Mouse (Mus musculus) lung, embryonic 16.5 days (tissue): ENCODE measurements around the gene Zfp62. TPM values are rescaled to one million over a fixed set of nuclear protein-coding genes. Genes with fewer than 3 reads are reported as not detected.
"Not testable (repeated sequence)": the region's sequence is repeated elsewhere in the genome, so short reads cannot be mapped to it uniquely, and the experiment has no call there.

Source experiments
- ATAC-seq: fragments of 200-750 bp; cut with Nextera tagmentation; 2 replicates; pipeline ENCODE4 v1.8.0; 2017; ENCODE audit warnings: low read depth, mild to moderate bottlenecking, moderate library complexity
- H3K27ac ChIP-seq: fragments of 300-500 bp; sonication (generic); 2 replicates; pipeline ENCODE4 v1.5.1; 2014; ENCODE audit warnings: mild to moderate bottlenecking, control low read depth, low read length
- H3K27me3 ChIP-seq: fragments of 300-500 bp; sonication (generic); 2 replicates; pipeline ENCODE4 v1.6.1; 2014; ENCODE audit warnings: low read depth, low read length, mixed read lengths; ENCODE audit not compliant: control insufficient read depth, insufficient read depth
- H3K36me3 ChIP-seq: fragments of 300-500 bp; sonication (generic); 2 replicates; pipeline ENCODE4 v1.6.1; 2014; ENCODE audit warnings: low read length; ENCODE audit not compliant: control insufficient read depth, insufficient read depth
- H3K4me1 ChIP-seq: fragments of 300-500 bp; sonication (generic); replicated peaks from 2 replicates; pipeline ENCODE4 v1.6.1; 2014; ENCODE audit warnings: low read length, mixed read lengths; ENCODE audit not compliant: control insufficient read depth, insufficient read depth
- H3K4me2 ChIP-seq: fragments of 300-500 bp; sonication (generic); 2 replicates; pipeline ENCODE4 v1.6.1; 2014; ENCODE audit warnings: low read depth, low read length, control low read depth
- H3K4me3 ChIP-seq: fragments of 300-500 bp; sonication (generic); 2 replicates; pipeline ENCODE4 v1.5.1; 2014; ENCODE audit warnings: mild to moderate bottlenecking, low read length, control low read depth
- H3K9ac ChIP-seq: fragments of 300-500 bp; sonication (generic); 2 replicates; pipeline ENCODE4 v1.6.1; 2014; ENCODE audit warnings: low read length, control low read depth
- H3K9me3 ChIP-seq: fragments of 300-500 bp; sonication (generic); 2 replicates; pipeline ENCODE4 v1.6.1; 2016; ENCODE audit warnings: low read length; ENCODE audit not compliant: control insufficient read depth
- WGBS: fragments of 180-500 bp; shearing (Covaris S2); extraction: QIAGEN DNeasy Blood & Tissue Kit; methylation state at CpG from one replicate; pipeline ENCODE4 v1.1.7; 2014; 5-methylcytosine and 5-hydroxymethylcytosine counted together
- polyA plus RNA-seq: library from polyadenylated mRNA; unstranded; fragments of >200 nt; fragmentation: Nextera tagmentation; extraction: Ambion mirVana; gene quantifications from 2 replicates; pipeline ENCODE4 v1.2.1, GENCODE M21; 2015

Zfp62 gene
- polyA plus RNA-seq, 1 experiment from 2014 or later: 38.2 TPM

DNA sequence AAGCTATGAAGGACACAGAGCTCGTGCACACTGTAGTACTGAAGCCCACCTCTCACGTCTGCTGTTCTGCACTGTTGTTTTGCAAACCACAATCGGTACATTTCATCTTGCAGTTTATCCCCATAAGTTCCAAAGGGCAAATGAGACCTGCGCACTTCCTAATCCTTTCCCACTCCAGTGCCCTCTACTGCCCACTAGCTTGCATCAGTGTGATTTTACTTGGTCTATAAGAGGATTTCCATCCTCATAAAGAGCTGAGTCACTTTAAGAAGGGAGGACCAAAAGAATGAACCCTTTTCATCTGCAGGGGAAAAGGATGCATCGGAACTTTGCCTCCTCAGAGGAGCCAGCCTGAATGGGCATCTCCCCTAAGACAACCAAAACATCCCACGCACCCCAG is 16.6 kb upstream of the Zfp62 start:
- 76% methylated on average over 6 of the region's 6 CpGs for WGBS
- Histone ChIP-seq H3K27me3 (no peaks in the 10 kb centered on the region), H3K9ac (no peak overlapping the region), H3K36me3 (no peaks in the 10 kb centered on the region), H3K9me3 (no peaks in the 10 kb centered on the region), H3K4me1 (no peaks in the 10 kb centered on the region; the same call in 1 of the 2 replicates), H3K4me3 (no peak overlapping the region), H3K27ac (no peak overlapping the region), H3K4me2 (no peak overlapping the region)
- ATAC-seq: no peak

DNA sequence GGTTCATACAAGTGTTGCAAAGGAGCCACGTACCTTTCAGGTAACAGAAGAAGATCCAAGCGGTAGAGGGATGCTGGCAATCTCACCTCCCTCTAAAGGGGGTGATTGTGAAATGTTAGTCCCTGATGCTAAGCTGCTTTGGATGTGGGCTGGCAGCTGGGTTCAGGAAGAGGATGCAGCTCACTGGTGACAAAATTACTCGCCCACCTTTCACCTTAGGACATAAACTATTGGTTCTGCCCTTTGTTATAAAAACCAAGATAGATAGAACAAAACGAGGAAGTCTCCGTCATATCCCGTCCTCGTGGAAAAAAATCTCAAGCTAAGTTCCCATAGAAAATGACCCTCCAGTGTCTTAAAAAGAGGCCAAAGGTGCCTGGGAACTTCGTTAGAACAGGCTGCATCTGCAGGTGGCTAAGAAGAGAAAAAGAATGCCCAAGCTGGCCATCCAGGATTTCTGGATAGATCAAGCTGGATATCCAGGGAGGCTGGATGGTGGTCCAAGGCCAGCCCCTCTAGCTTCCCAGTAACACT is 16.1 kb upstream of the Zfp62 start, which contains the start of gene Btnl9:
Btnl9 (minus strand) TSS at position 205 of the 534 bp plus-strand sequence.
- H3K9ac ChIP-seq: no peak within 1 kb of the TSS
- no peaks in the 10 kb centered on the region; the same call in 1 of the 2 replicates for H3K4me1 ChIP-seq
- H3K27ac ChIP-seq: no peak within 1 kb of the TSS
- H3K27me3 ChIP-seq: no peaks in the 10 kb centered on the region
- WGBS: 57% methylated on average over 8 of the region's 8 CpGs
- H3K4me3 ChIP-seq: no peak within 1 kb of the TSS
- no peak for ATAC-seq
- H3K4me2 ChIP-seq: no peak within 1 kb of the TSS
- no peaks in the 10 kb centered on the region for H3K9me3 ChIP-seq
- H3K36me3 ChIP-seq: no peaks in the 10 kb centered on the region

DNA sequence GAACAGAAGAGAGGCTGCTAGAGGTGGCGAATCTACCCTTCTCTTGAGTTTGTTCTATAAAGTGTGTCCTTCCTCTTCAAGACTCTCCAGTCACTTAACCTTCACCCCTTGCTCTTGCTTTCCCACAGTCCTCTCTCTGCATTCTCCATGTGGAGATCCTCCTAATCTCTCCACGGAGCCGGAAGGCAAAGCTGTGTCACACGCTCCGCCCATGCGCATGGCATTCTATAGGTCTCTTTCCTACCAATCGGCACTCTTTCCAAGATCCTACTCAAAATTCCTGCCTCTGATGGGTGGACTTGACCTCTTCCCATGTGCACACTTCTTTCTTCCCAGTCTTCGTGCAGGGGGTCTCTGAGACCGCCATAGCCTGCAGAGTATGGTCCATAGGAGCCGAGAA is 15.4 kb upstream of the Zfp62 start:
- Histone ChIP-seq H3K9ac (no peak overlapping the region), H3K36me3 (no peaks in the 10 kb centered on the region), H3K4me2 (no peak overlapping the region), H3K4me3 (no peak overlapping the region), H3K4me1 (no peaks in the 10 kb centered on the region; the same call in 1 of the 2 replicates), H3K9me3 (no peaks in the 10 kb centered on the region), H3K27ac (no peak overlapping the region), H3K27me3 (no peaks in the 10 kb centered on the region)
- WGBS: 59% methylated on average over 10 of the region's 10 CpGs
- no peak for ATAC-seq

DNA sequence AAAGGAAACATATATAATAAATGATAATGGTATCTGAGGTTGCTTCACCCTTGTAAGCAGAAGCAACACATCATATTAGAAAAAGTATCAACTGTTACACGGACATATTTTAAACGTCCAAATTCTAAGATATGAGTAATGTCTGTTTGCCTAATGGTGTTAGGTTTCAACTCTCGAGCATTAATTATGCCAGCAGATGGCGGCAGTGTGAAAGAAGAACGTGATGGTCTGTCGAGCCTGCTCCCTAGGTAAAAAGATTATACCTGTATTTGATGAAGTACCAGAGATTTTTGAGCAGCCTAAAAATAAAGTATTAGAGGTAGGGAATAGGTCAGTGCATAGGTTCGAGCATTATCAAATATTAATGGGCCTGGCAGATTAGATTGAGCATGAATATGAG is 13.4 kb upstream of the Zfp62 start:
- Histone ChIP-seq H3K9ac (no peak overlapping the region), H3K4me2 (no peak overlapping the region), H3K27me3 (no peaks in the 10 kb centered on the region), H3K4me1 (no peaks in the 10 kb centered on the region; the same call in 1 of the 2 replicates), H3K9me3 (no peaks in the 10 kb centered on the region), H3K36me3 (no peaks in the 10 kb centered on the region), H3K4me3 (no peak overlapping the region), H3K27ac (no peak overlapping the region)
- no peak for ATAC-seq
- under 1% methylated on average over 7 of the region's 7 CpGs for WGBS

DNA sequence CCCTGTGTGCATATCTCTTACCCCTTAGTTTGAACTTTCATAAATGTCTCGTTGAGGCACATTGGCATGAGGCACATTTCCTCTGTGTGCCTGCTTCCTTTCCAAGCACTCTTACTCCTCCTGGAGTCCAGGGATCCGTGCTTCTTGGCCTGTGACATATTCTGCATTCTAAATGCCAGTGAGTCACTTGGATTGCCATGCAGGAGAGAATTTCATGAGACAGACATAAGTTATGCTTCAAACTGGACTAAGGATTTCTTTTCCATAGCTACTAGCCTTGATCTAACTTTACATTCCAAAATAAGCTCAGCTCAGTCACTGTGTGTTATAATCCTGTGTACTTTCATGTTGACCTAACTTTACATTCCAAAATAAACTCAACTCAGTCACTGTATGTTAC is 12.0 kb upstream of the Zfp62 start:
- no peak for ATAC-seq
- H3K4me3 ChIP-seq: no peak overlapping the region
- 25% methylated on average over 2 of the region's 2 CpGs for whole genome bisulfite sequencing
- H3K4me2 ChIP-seq: no peak overlapping the region
- H3K27me3 ChIP-seq: no peaks in the 10 kb centered on the region
- H3K36me3 ChIP-seq: no peaks in the 10 kb centered on the region
- H3K9me3 ChIP-seq: no peaks in the 10 kb centered on the region
- H3K27ac ChIP-seq: no peak overlapping the region
- H3K9ac ChIP-seq: no peak overlapping the region
- no peaks in the 10 kb centered on the region; the same call in 1 of the 2 replicates for H3K4me1 ChIP-seq

DNA sequence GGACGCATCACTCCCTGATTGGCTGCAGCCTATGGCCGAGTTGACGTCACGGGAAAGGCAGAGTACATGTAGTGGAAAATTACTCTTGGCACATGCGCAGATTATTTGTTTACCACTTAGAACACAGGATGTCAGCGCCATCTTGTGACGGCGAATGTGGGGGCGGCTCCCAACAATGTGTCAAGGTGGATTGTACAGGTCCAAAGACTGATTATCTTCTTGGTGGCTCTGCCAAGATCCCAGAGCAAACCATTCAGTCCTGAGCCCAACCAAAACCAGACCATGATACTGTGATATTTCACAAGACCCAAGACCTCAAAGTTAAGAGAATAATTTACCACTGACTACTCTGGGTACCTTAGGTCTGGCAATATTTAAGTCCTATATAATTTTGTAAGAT is 8.3 kb upstream of the Zfp62 start:
- H3K27me3 ChIP-seq, H3K4me2 ChIP-seq, H3K4me1 ChIP-seq, H3K9ac ChIP-seq, H3K27ac ChIP-seq, H3K36me3 ChIP-seq, H3K9me3 ChIP-seq, H3K4me3 ChIP-seq, ATAC-seq: not testable (repeated sequence)
- 91% methylated on average over 8 of the region's 9 CpGs for WGBS

DNA sequence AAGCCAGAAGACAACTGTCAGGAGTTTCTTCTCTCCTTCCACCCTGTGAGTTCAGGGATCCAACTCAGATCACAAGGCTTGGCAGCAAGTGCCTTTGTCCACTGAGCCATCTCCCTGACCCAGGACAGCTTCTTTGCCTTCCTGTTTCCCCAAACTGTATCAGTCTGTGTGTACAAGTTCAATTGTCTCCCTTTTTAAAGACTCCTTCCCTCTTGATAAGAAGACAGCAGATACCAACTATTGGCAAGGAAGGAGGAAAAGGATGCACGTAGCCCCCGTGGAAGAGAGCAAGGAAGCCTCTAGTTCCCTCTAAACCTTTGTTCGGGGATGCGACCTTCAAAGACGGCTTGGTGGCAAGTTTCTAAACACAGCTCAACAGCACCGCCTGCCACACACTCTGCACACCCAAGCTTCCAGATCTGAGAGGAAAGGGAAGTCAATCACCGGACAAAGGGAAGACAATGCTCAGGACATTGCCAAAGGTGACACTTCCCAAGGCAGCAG is 7.2 kb upstream of the Zfp62 start:
- no peaks in the 10 kb centered on the region for H3K4me1 ChIP-seq
- H3K27ac ChIP-seq: peak overlapping the region; percentile 51
- 67% methylated on average over 7 of the region's 7 CpGs for WGBS
- ATAC-seq: peak; percentile 79
- no peaks in the 10 kb centered on the region for H3K9me3 ChIP-seq
- H3K36me3 ChIP-seq: no peaks in the 10 kb centered on the region
- no peak overlapping the region for H3K4me3 ChIP-seq
- no peak overlapping the region for H3K4me2 ChIP-seq
- no peak overlapping the region for H3K9ac ChIP-seq
- H3K27me3 ChIP-seq: no peaks in the 10 kb centered on the region

DNA sequence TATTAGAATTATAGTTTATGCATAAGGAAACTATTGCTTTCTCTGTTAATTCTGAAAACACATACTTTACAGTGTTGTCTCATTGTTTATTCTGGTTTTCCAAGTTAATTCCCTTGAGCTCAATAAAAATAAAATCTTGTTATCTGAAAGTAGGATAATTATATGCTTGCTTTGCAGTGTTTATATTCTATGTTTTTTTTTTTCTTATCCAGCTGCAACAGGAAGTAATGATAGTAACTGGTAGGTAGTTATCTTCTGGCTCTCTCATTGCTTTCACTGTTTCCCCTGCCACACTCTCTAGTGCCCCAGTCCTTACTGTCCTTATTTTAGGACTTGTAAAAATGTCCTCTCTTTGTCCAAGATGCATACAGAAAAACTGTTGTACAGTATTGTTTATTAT is 2.4 kb upstream of the Zfp62 start:
- H3K27ac ChIP-seq: no peak overlapping the region
- H3K9me3 ChIP-seq: no peaks in the 10 kb centered on the region
- H3K27me3 ChIP-seq: no peaks in the 10 kb centered on the region
- no peaks in the 10 kb centered on the region for H3K36me3 ChIP-seq
- H3K4me2 ChIP-seq: no peak overlapping the region
- H3K4me1 ChIP-seq: peaks cover 16% of the 10 kb centered on the region
- H3K9ac ChIP-seq: no peak overlapping the region
- no peak for ATAC-seq
- H3K4me3 ChIP-seq: no peak overlapping the region

DNA sequence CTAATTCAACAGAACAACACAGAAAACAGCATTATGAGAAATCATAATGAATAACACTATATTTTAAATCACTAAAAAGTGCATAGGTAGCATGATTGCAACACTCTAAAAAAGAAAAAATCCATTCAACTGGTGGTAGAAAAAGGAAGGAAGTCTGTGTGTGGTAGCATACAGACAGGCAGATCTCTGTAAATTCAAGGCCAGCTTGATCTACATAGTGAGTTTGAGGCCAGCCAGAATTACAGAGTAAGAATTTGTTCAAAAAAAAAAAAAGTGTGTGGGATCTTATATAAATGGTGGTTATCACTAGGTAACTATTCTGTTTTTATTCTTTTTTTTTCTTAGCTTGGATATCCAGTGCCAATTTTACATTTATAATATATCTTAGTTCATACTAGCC is 1.9 kb upstream of the Zfp62 start:
- no peaks in the 10 kb centered on the region for H3K9me3 ChIP-seq
- H3K27me3 ChIP-seq: no peaks in the 10 kb centered on the region
- H3K4me1 ChIP-seq: peaks cover 17% of the 10 kb centered on the region
- no peak overlapping the region for H3K9ac ChIP-seq
- no peaks in the 10 kb centered on the region for H3K36me3 ChIP-seq
- no peak for ATAC-seq
- no peak overlapping the region for H3K27ac ChIP-seq
- H3K4me2 ChIP-seq: no peak overlapping the region
- H3K4me3 ChIP-seq: no peak overlapping the region

DNA sequence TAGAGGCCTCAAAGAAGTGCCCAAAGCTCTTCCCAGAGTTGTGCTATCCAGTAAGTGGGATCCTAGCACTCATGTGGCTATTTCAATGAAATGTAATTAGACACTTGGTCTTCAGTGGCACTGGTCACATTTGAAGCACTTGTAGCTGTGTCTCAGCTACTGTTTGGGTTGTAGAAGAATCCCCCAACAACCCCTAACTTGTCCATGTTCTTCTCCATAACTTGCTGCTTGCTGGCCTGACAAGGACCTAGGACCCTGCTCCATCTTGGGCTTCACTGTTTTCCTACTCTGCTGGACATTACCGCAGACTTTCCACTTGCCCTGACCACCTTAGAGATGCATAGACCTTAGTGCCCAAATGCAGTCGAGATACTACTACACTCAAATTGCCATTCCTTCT is 1.0 kb upstream of the Zfp62 start:
- Histone ChIP-seq H3K27me3 (no peaks in the 10 kb centered on the region), H3K9ac (peak overlapping the region; percentile 99), H3K36me3 (no peaks in the 10 kb centered on the region), H3K4me2 (peak overlapping the region; percentile 76), H3K9me3 (no peaks in the 10 kb centered on the region), H3K27ac (no peak overlapping the region), H3K4me1 (peaks cover 17% of the 10 kb centered on the region), H3K4me3 (peak overlapping the region; percentile 78)
- no peak for ATAC-seq
- WGBS: 47% methylated on average over 2 of the region's 2 CpGs
